Mouse (Mus musculus) heart, postnatal 4 days (tissue): ENCODE results near the gene Lrch1. TPM values are rescaled to one million over a fixed set of nuclear protein-coding genes. Genes with fewer than 3 reads are reported as not detected.
A peak's percentile ranks its signal among the peaks of the same experiment; 100 is the strongest.

Experiments
- DNase-seq: peaks from one replicate; pipeline ENCODE4 v3.0.0; 2021
- total RNA-seq, 2 experiments: library from RNA; stranded (reverse); gene quantifications; 2 replicates each; pipeline ENCODE4 v1.2.3; 2021

Gene Lrch1
- total RNA-seq, 2 experiments from 2014 or later, result 18.7 to 26.3 TPM

- peak; percentile 81 for DNase-seq
Measured at GRCm38 (mm10) chr14:74946751-74947375, 813 bp downstream of the Lrch1 start.

- DNase-seq, result peak; percentile 17
Measured at GRCm38 (mm10) chr14:74946321-74946750, 1.3 kb downstream of the Lrch1 start.

- DNase-seq, result no peak
Measured at GRCm38 (mm10) chr14:74945266-74946215, 2.1 kb downstream of the Lrch1 start.

GRCm38 (mm10) chr14:74944128-74944755 is 3.4 kb downstream of the Lrch1 start:
- no peak for DNase-seq

GRCm38 (mm10) chr14:74943581-74944117 is 4.0 kb downstream of the Lrch1 start:
- no peak for DNase-seq

GRCm38 (mm10) chr14:74943024-74943423 is 4.7 kb downstream of the Lrch1 start:
- DNase-seq, result no peak

GRCm38 (mm10) chr14:74941591-74941990 is 6.1 kb downstream of the Lrch1 start:
- DNase-seq, result no peak

- DNase-seq, result no peak
Measured at GRCm38 (mm10) chr14:74940741-74941140, 6.9 kb downstream of the Lrch1 start.

- DNase-seq, result no peak
Measured at GRCm38 (mm10) chr14:74939355-74939754, 8.3 kb downstream of the Lrch1 start.

- no peak for DNase-seq
Measured at GRCm38 (mm10) chr14:74938896-74939295, 8.8 kb downstream of the Lrch1 start.

- DNase-seq, result no peak
Measured at GRCm38 (mm10) chr14:74936557-74937261, 11.0 kb downstream of the Lrch1 start.

- DNase-seq, result no peak
Measured at GRCm38 (mm10) chr14:74935111-74935510, 12.6 kb downstream of the Lrch1 start.

- DNase-seq, result peak; percentile 47
Measured at GRCm38 (mm10) chr14:74933960-74934710, 13.5 kb downstream of the Lrch1 start.

GRCm38 (mm10) chr14:74929739-74930138 is 17.9 kb downstream of the Lrch1 start:
- no peak for DNase-seq

- DNase-seq, result no peak
Measured at GRCm38 (mm10) chr14:74928809-74929432, 18.8 kb downstream of the Lrch1 start.

- DNase-seq, result peak; percentile 61
Measured at GRCm38 (mm10) chr14:74926899-74927571, 20.6 kb downstream of the Lrch1 start.

- peak; percentile 42 for DNase-seq
Measured at GRCm38 (mm10) chr14:74925951-74926517, 21.6 kb downstream of the Lrch1 start.

- no peak for DNase-seq
Measured at GRCm38 (mm10) chr14:74924521-74924920, 23.2 kb downstream of the Lrch1 start.

GRCm38 (mm10) chr14:74924031-74924430 is 23.6 kb downstream of the Lrch1 start:
- no peak for DNase-seq
